Mouse (Mus musculus) megakaryocyte, embryonic 14.5 days (primary cell): ENCODE data around the gene Ube3b. TPM values are rescaled to one million over a fixed set of nuclear protein-coding genes. Genes with fewer than 3 reads are reported as not detected.

Experiments
- H3K27me3 ChIP-seq: replicated peaks from 2 replicates; pipeline ENCODE3; 2012; ENCODE audit warnings: inconsistent platforms
- H3K36me3 ChIP-seq: replicated peaks from 2 replicates; pipeline ENCODE3; 2012; ENCODE audit warnings: low read length, inconsistent platforms, mixed read lengths
- H3K4me1 ChIP-seq: 2 replicates; pipeline ENCODE4 v1.6.1; 2012; ENCODE audit warnings: inconsistent platforms
- H3K4me3 ChIP-seq: replicated peaks from 2 replicates; pipeline ENCODE3; 2012; ENCODE audit warnings: moderate library complexity, mild to moderate bottlenecking, inconsistent platforms
- H3K9me3 ChIP-seq: 2 replicates; pipeline ENCODE4 v1.6.1; 2012; ENCODE audit warnings: inconsistent platforms
- FLI1 ChIP-seq: IDR thresholded peaks from 2 replicates; pipeline ENCODE4 v1.6.1; 2012; ENCODE audit warnings: low read length, inconsistent platforms, mixed read lengths
- GATA1 ChIP-seq: IDR thresholded peaks from 3 replicates; pipeline ENCODE4 v1.6.1; 2012; ENCODE audit warnings: mixed read lengths, low read length, inconsistent platforms, borderline replicate concordance
- polyA plus RNA-seq: library from polyadenylated mRNA; stranded (reverse); fragments of >175 nt; gene quantifications from 2 replicates; pipeline ENCODE4 v1.2.3, GENCODE M21; 2012; ENCODE audit warnings: low replicate concordance; ENCODE audit not compliant: insufficient read depth

The Ube3b gene
- polyA plus RNA-seq, 1 experiment = 32.0 TPM

DNA sequence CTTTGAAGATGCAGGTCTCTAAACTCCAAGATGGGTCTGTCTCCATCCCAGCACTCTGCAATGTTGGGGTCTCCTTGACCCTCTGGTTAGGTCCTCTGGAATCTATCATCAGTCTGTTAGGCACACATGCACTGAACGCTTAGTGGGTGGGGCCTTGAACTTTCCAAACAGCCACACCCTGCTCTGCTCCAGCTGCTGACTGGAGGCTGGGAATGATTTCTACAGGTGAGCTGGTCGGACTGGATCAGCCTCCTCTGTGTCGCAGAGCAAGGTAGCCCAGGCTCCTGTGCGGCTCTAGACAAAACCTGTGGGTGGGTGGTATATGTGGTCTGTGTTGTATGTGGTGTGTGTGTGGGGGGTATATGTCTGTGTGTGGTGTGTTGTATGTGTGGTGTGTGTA lies 68.6 kb downstream of the Ube3b start:
- no peaks in the 10 kb centered on the region for H3K27me3 ChIP-seq
- H3K4me1 ChIP-seq = peaks cover 25% of the 10 kb centered on the region
- H3K36me3 ChIP-seq = peaks cover 82% of the 10 kb centered on the region
- H3K4me3 ChIP-seq = no peak overlapping the region
- no peaks in the 10 kb centered on the region for H3K9me3 ChIP-seq
- TF ChIP-seq GATA1 (no peak), FLI1 (no peak)

DNA sequence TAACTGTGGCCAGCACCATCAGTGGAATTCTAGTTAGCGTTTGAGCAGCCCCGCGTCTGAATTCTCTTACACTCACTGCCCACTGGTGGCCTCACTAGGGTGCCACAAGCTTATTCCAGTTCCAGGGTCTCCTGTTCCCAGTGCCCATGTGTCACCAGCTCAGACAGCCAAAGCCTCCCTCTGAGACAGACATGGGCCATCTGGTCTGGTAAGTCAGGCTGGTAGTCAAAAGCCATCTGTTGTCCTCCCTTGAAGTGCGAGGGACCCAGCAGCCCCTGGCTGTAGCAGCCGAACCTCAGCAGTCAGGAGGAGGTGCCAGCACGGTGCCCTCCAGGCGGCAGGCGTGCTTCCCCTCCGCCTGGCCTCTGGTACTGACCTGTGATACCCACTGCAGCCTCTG lies 75.9 kb downstream of the Ube3b start:
- H3K4me3 ChIP-seq = no peak overlapping the region
- no peaks in the 10 kb centered on the region for H3K27me3 ChIP-seq
- peaks cover 89% of the 10 kb centered on the region for H3K36me3 ChIP-seq
- TF ChIP-seq GATA1 (no peak), FLI1 (no peak)
- peaks cover 30% of the 10 kb centered on the region for H3K4me1 ChIP-seq
- no peaks in the 10 kb centered on the region for H3K9me3 ChIP-seq

DNA sequence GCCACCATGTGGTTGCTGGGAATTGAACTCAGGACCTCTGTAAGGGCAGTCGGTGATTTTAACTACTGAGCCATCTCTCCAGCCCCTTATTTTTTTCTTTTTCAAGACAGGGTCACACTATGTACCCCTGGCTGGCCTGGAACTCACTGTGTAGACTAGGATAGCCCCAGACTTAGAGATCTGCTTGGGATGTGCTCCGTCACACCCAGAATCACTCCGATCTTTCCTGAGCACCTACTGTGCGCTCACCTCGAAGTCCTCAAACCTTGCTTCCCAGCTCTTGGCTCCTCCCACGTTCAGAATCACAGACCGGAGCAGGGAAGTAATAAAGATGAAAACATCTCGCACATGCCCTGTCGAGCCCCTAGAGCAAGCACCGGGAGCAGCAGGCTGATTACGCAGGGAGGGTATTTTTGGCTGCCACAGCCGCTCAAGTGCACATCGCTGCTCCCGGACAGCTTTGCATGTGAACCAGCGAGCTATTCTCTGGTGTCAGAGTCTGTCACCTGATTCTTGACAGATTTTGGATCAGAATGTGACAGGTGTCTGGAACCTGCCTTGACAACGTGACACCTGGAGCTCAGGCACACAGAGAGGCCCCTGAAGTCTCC lies 76.7 kb downstream of the Ube3b start:
- H3K4me1 ChIP-seq = peaks cover 37% of the 10 kb centered on the region
- peaks cover 3% of the 10 kb centered on the region for H3K27me3 ChIP-seq
- peaks cover 81% of the 10 kb centered on the region for H3K36me3 ChIP-seq
- H3K4me3 ChIP-seq = no peak overlapping the region
- H3K9me3 ChIP-seq = no peaks in the 10 kb centered on the region
- TF ChIP-seq FLI1 (no peak), GATA1 (no peak)

- no peak overlapping the region for H3K4me3 ChIP-seq
These were observed 80.8 kb downstream of the Ube3b start for GRCm38 (mm10) chr5:114461238-114461637.

GRCm38 (mm10) chr5:114462067-114463040 lies 81.9 kb downstream of the Ube3b start:
- peaks cover 18% of the 10 kb centered on the region for H3K4me1 ChIP-seq
- H3K27me3 ChIP-seq = peaks cover 32% of the 10 kb centered on the region
- H3K9me3 ChIP-seq = no peaks in the 10 kb centered on the region
- no peak overlapping the region for H3K4me3 ChIP-seq
- peaks cover 31% of the 10 kb centered on the region for H3K36me3 ChIP-seq
- no peak for TF ChIP-seq GATA1
- TF ChIP-seq FLI1 = no peak

More at GRCm38 (mm10) chr5:114461238-114461637, 80.8 kb downstream of the Ube3b start:
- no peak for TF ChIP-seq GATA1
- no peak for TF ChIP-seq FLI1
- Histone ChIP-seq H3K36me3 (peaks cover 40% of the 10 kb centered on the region), H3K9me3 (no peaks in the 10 kb centered on the region), H3K4me1 (peaks cover 17% of the 10 kb centered on the region), H3K27me3 (peaks cover 29% of the 10 kb centered on the region)

DNA sequence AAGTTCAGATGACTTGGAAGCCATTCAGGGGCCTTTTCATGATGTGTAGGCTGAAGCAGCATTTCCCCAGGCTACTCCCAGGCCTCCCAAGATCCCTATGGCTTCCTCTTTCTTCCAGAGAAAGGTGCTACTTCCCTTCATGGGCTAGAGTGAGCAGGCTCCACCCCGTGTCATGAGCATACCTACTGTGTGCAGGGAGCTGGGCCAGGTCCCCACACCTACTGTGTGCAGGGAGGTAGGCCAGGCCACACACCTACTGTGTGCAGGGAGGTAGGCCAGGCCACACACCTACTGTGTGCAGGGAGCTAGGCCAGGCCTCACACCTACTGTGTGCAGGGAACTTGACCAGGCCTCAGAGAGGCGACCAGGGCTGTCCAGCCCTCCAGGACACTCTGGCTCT lies 84.2 kb downstream of the Ube3b start:
- Histone ChIP-seq H3K27me3 (peaks cover 49% of the 10 kb centered on the region), H3K4me1 (peaks cover 22% of the 10 kb centered on the region), H3K36me3 (peaks cover 9% of the 10 kb centered on the region), H3K9me3 (no peaks in the 10 kb centered on the region), H3K4me3 (no peak overlapping the region)
- TF ChIP-seq GATA1 (no peak), FLI1 (no peak)

DNA sequence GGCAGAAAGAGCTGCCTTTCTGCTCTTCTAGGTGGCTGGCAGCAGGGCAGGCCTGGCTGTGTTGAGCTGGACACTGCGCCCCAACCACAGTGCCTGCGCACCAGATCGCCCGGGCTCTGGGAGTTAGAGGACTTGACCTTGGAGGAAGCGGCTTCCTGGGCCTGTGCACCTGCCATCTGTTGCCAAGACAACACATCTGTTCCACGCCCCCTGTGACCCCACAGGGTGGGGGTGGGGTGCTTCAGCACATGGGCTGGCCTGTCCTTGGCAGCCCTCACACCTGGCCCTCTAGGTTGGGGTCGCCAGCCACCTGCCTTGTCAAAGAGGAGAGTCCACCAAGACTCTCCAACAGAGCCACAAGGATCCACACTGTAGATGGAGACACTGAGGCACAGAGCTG lies 85.2 kb downstream of the Ube3b start:
- Histone ChIP-seq H3K36me3 (no peaks in the 10 kb centered on the region), H3K4me3 (no peak overlapping the region), H3K4me1 (peaks cover 20% of the 10 kb centered on the region), H3K27me3 (peaks cover 58% of the 10 kb centered on the region), H3K9me3 (no peaks in the 10 kb centered on the region)
- TF ChIP-seq FLI1 (no peak), GATA1 (no peak)

- Histone ChIP-seq H3K4me3 (no peak overlapping the region), H3K4me1 (peaks cover 8% of the 10 kb centered on the region), H3K9me3 (peaks cover 4% of the 10 kb centered on the region), H3K27me3 (peaks cover 62% of the 10 kb centered on the region), H3K36me3 (no peaks in the 10 kb centered on the region)
- no peak for TF ChIP-seq GATA1
- TF ChIP-seq FLI1 = no peak
These were observed 86.6 kb downstream of the Ube3b start for GRCm38 (mm10) chr5:114467019-114467418.

- Histone ChIP-seq H3K9me3 (peaks cover 8% of the 10 kb centered on the region), H3K27me3 (peaks cover 63% of the 10 kb centered on the region), H3K4me1 (peaks cover 8% of the 10 kb centered on the region), H3K36me3 (no peaks in the 10 kb centered on the region), H3K4me3 (no peak overlapping the region)
- no peak for TF ChIP-seq GATA1
- no peak for TF ChIP-seq FLI1
These were observed 87.0 kb downstream of the Ube3b start for GRCm38 (mm10) chr5:114467430-114467829.

- Histone ChIP-seq H3K27me3 (peaks cover 62% of the 10 kb centered on the region), H3K4me3 (no peak overlapping the region), H3K36me3 (no peaks in the 10 kb centered on the region), H3K4me1 (peaks cover 8% of the 10 kb centered on the region), H3K9me3 (peaks cover 8% of the 10 kb centered on the region)
- TF ChIP-seq GATA1 (no peak), FLI1 (no peak)
These were observed 87.6 kb downstream of the Ube3b start for GRCm38 (mm10) chr5:114468007-114468406.
